Comparison of ENCODE assay signal across 8 mouse cellular contexts in the genomic region with DNA sequence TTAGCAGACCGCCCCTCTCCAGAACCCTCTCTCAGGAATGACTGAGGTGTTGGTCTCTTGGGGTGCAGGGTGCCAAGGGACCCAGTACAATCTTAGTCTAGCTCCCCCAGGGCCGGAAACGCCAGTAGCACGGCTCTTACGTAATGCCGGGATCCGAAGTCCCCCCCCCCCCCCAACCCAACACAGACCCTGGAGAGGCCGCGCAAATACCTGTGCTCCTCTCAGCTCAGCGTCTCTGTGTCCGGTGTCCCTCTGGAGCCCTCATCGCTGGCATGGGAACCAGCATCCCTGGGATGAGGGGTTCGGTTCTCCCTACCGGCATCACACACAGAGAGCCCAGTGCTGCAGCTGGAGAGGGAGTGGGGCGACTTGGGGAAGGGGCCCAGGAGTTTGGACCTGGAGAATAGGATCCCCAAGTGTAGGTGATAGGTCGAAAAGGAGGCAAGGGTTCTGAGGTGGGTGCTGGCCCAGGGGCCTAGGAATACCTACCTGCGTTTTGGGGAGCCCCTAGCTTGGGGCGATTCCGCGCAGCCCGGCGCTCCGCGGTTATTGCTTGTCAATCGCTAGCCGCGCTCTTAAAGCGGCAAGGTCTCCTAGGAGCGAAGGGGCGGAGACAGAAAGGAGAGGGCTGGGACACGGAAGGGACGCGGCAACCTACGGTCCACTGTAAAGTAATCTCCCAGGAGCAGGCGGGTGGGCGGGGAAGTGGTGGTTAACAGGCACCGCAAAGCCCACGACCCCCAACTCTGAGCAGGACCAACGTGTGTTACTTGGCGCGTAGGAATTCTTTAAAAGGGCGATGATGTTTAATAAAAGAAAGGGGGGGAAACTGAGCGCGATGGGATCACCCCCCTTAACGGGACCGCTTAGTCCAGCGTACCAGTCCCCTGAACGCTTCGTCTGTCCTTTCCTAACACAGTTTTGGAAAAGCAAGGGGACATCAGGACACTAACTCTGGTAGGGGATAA. TPM values are rescaled to one million over a fixed set of nuclear protein-coding genes. Genes with fewer than 3 reads are reported as not detected.
A peak's percentile ranks its signal among the peaks of the same experiment; 100 is the strongest.
DNase-seq lines count a peak whose midpoint lies in the region; ATAC-seq lines count a peak whose summit lies in the region.

A gene (minus strand): TSS at position 585 of the 968 bp plus-strand sequence.

- H3K4me1 ChIP-seq in heart, embryonic 11.5 days (ENCODE audit: control insufficient read depth, insufficient read depth, low read length), result peaks cover 9% of the 10 kb centered on the region
- H3K4me1 ChIP-seq in kidney, embryonic 15.5 days, result peaks cover 59% of the 10 kb centered on the region
- H3K4me1 ChIP-seq in liver, embryonic 12.5 days, result peaks cover 46% of the 10 kb centered on the region
- peaks cover 12% of the 10 kb centered on the region for H3K4me1 ChIP-seq in stomach, embryonic 16.5 days (ENCODE audit: control insufficient read depth, insufficient read depth, low read length)

- peak within 1 kb of the TSS; percentile 80 for H3K4me3 ChIP-seq in heart, embryonic 11.5 days (ENCODE audit: low read depth, low read length)
- H3K4me3 ChIP-seq in kidney, embryonic 15.5 days (replicated peaks), result peak within 1 kb of the TSS; percentile 76
- peak within 1 kb of the TSS; percentile 71 for H3K4me3 ChIP-seq in liver, embryonic 12.5 days
- peak within 1 kb of the TSS; percentile 60 for H3K4me3 ChIP-seq in stomach, embryonic 16.5 days (replicated peaks; ENCODE audit: low read length)

- H3K9ac ChIP-seq in heart, embryonic 11.5 days (ENCODE audit: low read depth, low read length), result peak within 1 kb of the TSS; percentile 80
- peak within 1 kb of the TSS; percentile 68 for H3K9ac ChIP-seq in kidney, embryonic 15.5 days
- H3K9ac ChIP-seq in liver, embryonic 12.5 days, result peak within 1 kb of the TSS; percentile 84
- H3K9ac ChIP-seq in stomach, embryonic 16.5 days (ENCODE audit: low read length), result peak within 1 kb of the TSS; percentile 72

- no peaks in the 10 kb centered on the region; the same call in none of the 2 replicates for H3K9me3 ChIP-seq in heart, embryonic 11.5 days (replicated peaks; ENCODE audit: control insufficient read depth, low read length)
- no peaks in the 10 kb centered on the region for H3K9me3 ChIP-seq in kidney, embryonic 15.5 days (replicated peaks)
- H3K9me3 ChIP-seq in liver, embryonic 12.5 days (replicated peaks), result no peaks in the 10 kb centered on the region
- no peaks in the 10 kb centered on the region for H3K9me3 ChIP-seq in stomach, embryonic 16.5 days (replicated peaks; ENCODE audit: control insufficient read depth, low read length)

- DNase-seq in ES-CJ7 (ENCODE audit: low read depth, low spot score), result peak; percentile 62
- peak; percentile 62 for DNase-seq in brain, embryonic 18.5 days (ENCODE audit: low read depth, low spot score)
- DNase-seq in naive thymus-derived CD4-positive, alpha-beta T cell, adult 2 months (ENCODE audit: low read depth), result peak; percentile 59

- no peaks in the 10 kb centered on the region for H3K27me3 ChIP-seq in heart, embryonic 11.5 days (ENCODE audit: control insufficient read depth, insufficient read depth, low read length)
- H3K27me3 ChIP-seq in kidney, embryonic 15.5 days, result no peaks in the 10 kb centered on the region
- peaks cover 8% of the 10 kb centered on the region; the same call in 1 of the 2 replicates for H3K27me3 ChIP-seq in liver, embryonic 12.5 days (replicated peaks)
- H3K27me3 ChIP-seq in stomach, embryonic 16.5 days (ENCODE audit: control insufficient read depth, insufficient read depth, low read length), result no peaks in the 10 kb centered on the region

- peaks cover 4% of the 10 kb centered on the region; the same call in 1 of the 2 replicates for H3K36me3 ChIP-seq in heart, embryonic 11.5 days (ENCODE audit: control insufficient read depth, insufficient read depth, low read length)
- no peaks in the 10 kb centered on the region for H3K36me3 ChIP-seq in kidney, embryonic 15.5 days
- H3K36me3 ChIP-seq in liver, embryonic 12.5 days, result peaks cover 21% of the 10 kb centered on the region
- no peaks in the 10 kb centered on the region for H3K36me3 ChIP-seq in stomach, embryonic 16.5 days (ENCODE audit: control insufficient read depth, insufficient read depth, low read length)

- H3K4me2 ChIP-seq in heart, embryonic 11.5 days, result peak within 1 kb of the TSS; percentile 91
- H3K4me2 ChIP-seq in kidney, embryonic 15.5 days, result peak within 1 kb of the TSS; percentile 97
- peak within 1 kb of the TSS; percentile 96 for H3K4me2 ChIP-seq in liver, embryonic 12.5 days
- H3K4me2 ChIP-seq in stomach, embryonic 16.5 days (ENCODE audit: low read depth, low read length), result peak within 1 kb of the TSS; percentile 80

- under 1% methylated on average over 49 of the region's 49 CpGs for WGBS in heart, embryonic 11.5 days (ENCODE audit: insufficient replicate concordance)
- under 1% methylated on average over 49 of the region's 49 CpGs for WGBS in kidney, embryonic 15.5 days
- under 1% methylated on average over 49 of the region's 49 CpGs for whole genome bisulfite sequencing in liver, embryonic 12.5 days (ENCODE audit: insufficient replicate concordance)
- WGBS in stomach, embryonic 16.5 days, result under 1% methylated on average over 49 of the region's 49 CpGs

- peak within 1 kb of the TSS; percentile 89 for H3K27ac ChIP-seq in heart, embryonic 11.5 days (ENCODE audit: low read depth, low read length)
- peak within 1 kb of the TSS; percentile 89 for H3K27ac ChIP-seq in kidney, embryonic 15.5 days
- peak within 1 kb of the TSS; percentile 98 for H3K27ac ChIP-seq in liver, embryonic 12.5 days
- H3K27ac ChIP-seq in stomach, embryonic 16.5 days (ENCODE audit: low read length), result peak within 1 kb of the TSS; percentile 83

- peak; percentile 81 for ATAC-seq in erythroblast, adult 5-6 weeks (replicated peaks; ENCODE audit: low FRiP score, poor library complexity, severe bottlenecking)
- ATAC-seq in heart, embryonic 11.5 days (replicated peaks; ENCODE audit: insufficient number of reproducible peaks, low FRiP score, low TSS enrichment), result peak; percentile 76
- ATAC-seq in kidney, embryonic 15.5 days (replicated peaks; ENCODE audit: low FRiP score), result peak; percentile 65
- peak; percentile 84 for ATAC-seq in liver, embryonic 12.5 days
- ATAC-seq in stomach, embryonic 16.5 days (ENCODE audit: insufficient read depth, low FRiP score), result peak; percentile 77

RNA-seq across cellular contexts. Expression of the gene that starts here (rescaled TPM):
- 7.7 and 12.7 TPM in 2 replicates for total RNA-seq in erythroblast, adult 5-6 weeks (2015; ENCODE audit: low replicate concordance)
- 14.2 and 20.6 TPM in 2 replicates for total RNA-seq in erythroblast, adult 5-6 weeks (2017; ENCODE audit: low replicate concordance)
- polyA plus RNA-seq in heart, embryonic 11.5 days (2014; fragmentation: Nextera tagmentation; extraction: Ambion mirVana), result 9.7 and 11.4 TPM in 2 replicates
- 14.0 and 14.2 TPM in 2 replicates for polyA plus RNA-seq in kidney, embryonic 15.5 days (2015; fragmentation: Nextera tagmentation; extraction: Ambion mirVana)
- polyA plus RNA-seq in liver, embryonic 12.5 days (2016; fragmentation: Nextera tagmentation; extraction: Ambion mirVana), result 15.1 and 16.7 TPM in 2 replicates
- polyA plus RNA-seq in stomach, embryonic 16.5 days (2015; fragmentation: Nextera tagmentation; extraction: Ambion mirVana), result 7.9 and 8.3 TPM in 2 replicates

Comparison
In these comparisons a context has a peak if more than half of its experiments do, and no peak if none do; other contexts are left out.
1. Peak in every context shown above with its lines: DNase-seq, ATAC-seq, H3K4me3 ChIP-seq and H3K27ac ChIP-seq.